Mouse (Mus musculus) liver, embryonic 11.5 days (tissue): Measurements from ENCODE around the gene Adgrv1. TPM values are rescaled to one million over a fixed set of nuclear protein-coding genes. Genes with fewer than 3 reads are reported as not detected.

ENCODE experiments used
- ATAC-seq: fragments of 200-750 bp; cut with Nextera tagmentation; replicated peaks from 2 replicates; pipeline ENCODE4 v1.8.0; 2017; ENCODE audit warnings: moderate number of reproducible peaks, mild to moderate bottlenecking, moderate TSS enrichment, moderate library complexity; ENCODE audit not compliant: low FRiP score
- DNase-seq: peaks from one replicate; pipeline ENCODE4 v3.0.0-alpha.2; 2017; ENCODE audit warnings: low spot score
- H3K27ac ChIP-seq: fragments of 300-500 bp; sonication (generic); 2 replicates; pipeline ENCODE4 v1.5.1; 2014; ENCODE audit warnings: mild to moderate bottlenecking, low read depth, low read length, control low read depth
- H3K27me3 ChIP-seq: fragments of 300-500 bp; sonication (generic); replicated peaks from 2 replicates; pipeline ENCODE4 v1.6.1; 2014; ENCODE audit warnings: low read length, mixed read lengths; ENCODE audit not compliant: control insufficient read depth, insufficient read depth
- H3K36me3 ChIP-seq: fragments of 300-500 bp; sonication (generic); 2 replicates; pipeline ENCODE4 v1.6.1; 2014; ENCODE audit warnings: mild to moderate bottlenecking, low read length, moderate library complexity, mixed read lengths; ENCODE audit not compliant: control insufficient read depth, insufficient read depth
- H3K4me1 ChIP-seq: fragments of 300-500 bp; sonication (generic); replicated peaks from 2 replicates; pipeline ENCODE4 v1.6.1; 2014; ENCODE audit warnings: low read length, mixed read lengths; ENCODE audit not compliant: control insufficient read depth, insufficient read depth
- H3K4me2 ChIP-seq: fragments of 300-500 bp; sonication (generic); 2 replicates; pipeline ENCODE4 v1.6.1; 2014; ENCODE audit warnings: mild to moderate bottlenecking, control low read depth, moderate library complexity
- H3K4me3 ChIP-seq: fragments of 300-500 bp; sonication (generic); 2 replicates; pipeline ENCODE4 v1.5.1; 2014; ENCODE audit warnings: low read depth, low read length, control low read depth
- H3K9ac ChIP-seq: fragments of 300-500 bp; sonication (generic); 2 replicates; pipeline ENCODE4 v1.6.1; 2014; ENCODE audit warnings: low read depth, low read length, control low read depth
- H3K9me3 ChIP-seq: fragments of 300-500 bp; sonication (generic); 2 replicates; pipeline ENCODE4 v1.6.1; 2016; ENCODE audit warnings: low read length, inconsistent platforms, mixed read lengths; ENCODE audit not compliant: control insufficient read depth
- WGBS: fragments of 180-500 bp; shearing (Covaris S2); extraction: QIAGEN DNeasy Blood & Tissue Kit; methylation state at CpG from one replicate; pipeline ENCODE4 v1.1.7; 2014; 5-methylcytosine and 5-hydroxymethylcytosine counted together
- polyA plus RNA-seq: library from polyadenylated mRNA; unstranded; fragments of >200 nt; fragmentation: Nextera tagmentation; extraction: Ambion mirVana; gene quantifications from 2 replicates; pipeline ENCODE4 v1.2.1, GENCODE M21; 2014

Adgrv1 gene
- polyA plus RNA-seq, 1 experiment from 2014 or later, result 0.58 TPM

- no peak overlapping the region for H3K27ac ChIP-seq
- WGBS, result 85% methylated on average over 3 of the region's 3 CpGs
- no peaks in the 10 kb centered on the region for H3K27me3 ChIP-seq
- no peak overlapping the region for H3K9ac ChIP-seq
- no peaks in the 10 kb centered on the region for H3K9me3 ChIP-seq
- ATAC-seq (no peak), DNase-seq (no peak)
- no peak overlapping the region for H3K4me3 ChIP-seq
- no peak overlapping the region for H3K4me2 ChIP-seq
- H3K36me3 ChIP-seq, result no peaks in the 10 kb centered on the region
- H3K4me1 ChIP-seq, result no peaks in the 10 kb centered on the region
Measured at GRCm38 (mm10) chr13:81465794-81466193, 167.2 kb downstream of the Adgrv1 start.

- H3K9ac ChIP-seq, result no peak overlapping the region
- no peaks in the 10 kb centered on the region for H3K9me3 ChIP-seq
- no peaks in the 10 kb centered on the region for H3K27me3 ChIP-seq
- no peak overlapping the region for H3K4me3 ChIP-seq
- H3K4me2 ChIP-seq, result no peak overlapping the region
- no peaks in the 10 kb centered on the region for H3K36me3 ChIP-seq
- WGBS, result 76% methylated on average over 4 of the region's 4 CpGs
- H3K27ac ChIP-seq, result no peak overlapping the region
- ATAC-seq, result no peak
- DNase-seq, result no peak
- no peaks in the 10 kb centered on the region for H3K4me1 ChIP-seq
Measured at GRCm38 (mm10) chr13:81449630-81450029, 183.3 kb downstream of the Adgrv1 start.

- DNase-seq, result no peak
- Histone ChIP-seq H3K4me1 (no peaks in the 10 kb centered on the region), H3K36me3 (no peaks in the 10 kb centered on the region), H3K4me3 (no peak overlapping the region), H3K27ac (no peak overlapping the region), H3K4me2 (no peak overlapping the region), H3K27me3 (no peaks in the 10 kb centered on the region), H3K9me3 (no peaks in the 10 kb centered on the region), H3K9ac (no peak overlapping the region)
- ATAC-seq, result no peak
- WGBS, result 85% methylated on average over 7 of the region's 7 CpGs
Measured at GRCm38 (mm10) chr13:81449198-81449597, 183.8 kb downstream of the Adgrv1 start.

- no peak for DNase-seq
Measured at GRCm38 (mm10) chr13:81441412-81441811, 191.5 kb downstream of the Adgrv1 start.

GRCm38 (mm10) chr13:81439390-81440025 lies 193.4 kb downstream of the Adgrv1 start:
- WGBS, result 42% methylated on average over 12 of the region's 12 CpGs
- Histone ChIP-seq H3K36me3 (no peaks in the 10 kb centered on the region), H3K27ac (no peak overlapping the region), H3K9ac (no peak overlapping the region), H3K4me2 (no peak overlapping the region), H3K27me3 (no peaks in the 10 kb centered on the region), H3K4me3 (no peak overlapping the region), H3K9me3 (no peaks in the 10 kb centered on the region), H3K4me1 (no peaks in the 10 kb centered on the region)
- ATAC-seq (no peak; the same call in 1 of the 2 replicates), DNase-seq (peak; percentile 49)

More at GRCm38 (mm10) chr13:81441412-81441811, 191.5 kb downstream of the Adgrv1 start:
- Histone ChIP-seq H3K9me3 (no peaks in the 10 kb centered on the region), H3K27ac (no peak overlapping the region), H3K4me2 (no peak overlapping the region), H3K27me3 (no peaks in the 10 kb centered on the region), H3K9ac (no peak overlapping the region), H3K4me1 (no peaks in the 10 kb centered on the region), H3K36me3 (no peaks in the 10 kb centered on the region), H3K4me3 (no peak overlapping the region)
- no peak for ATAC-seq
- 74% methylated on average over 3 of the region's 3 CpGs for WGBS

GRCm38 (mm10) chr13:81437088-81437487 lies 195.9 kb downstream of the Adgrv1 start:
- no peak for DNase-seq
- Histone ChIP-seq H3K4me1 (no peaks in the 10 kb centered on the region), H3K27me3 (no peaks in the 10 kb centered on the region), H3K4me2 (no peak overlapping the region), H3K36me3 (no peaks in the 10 kb centered on the region), H3K9ac (no peak overlapping the region), H3K27ac (no peak overlapping the region), H3K9me3 (no peaks in the 10 kb centered on the region), H3K4me3 (no peak overlapping the region)
- no peak for ATAC-seq
- WGBS, result 56% methylated on average over 8 of the region's 8 CpGs

GRCm38 (mm10) chr13:81426896-81427755 lies 205.8 kb downstream of the Adgrv1 start:
- H3K36me3 ChIP-seq, result no peaks in the 10 kb centered on the region
- no peak overlapping the region for H3K4me3 ChIP-seq
- no peaks in the 10 kb centered on the region for H3K27me3 ChIP-seq
- H3K4me1 ChIP-seq, result no peaks in the 10 kb centered on the region
- H3K9ac ChIP-seq, result no peak overlapping the region
- WGBS, result 68% methylated on average over 15 of the region's 15 CpGs
- DNase-seq (no peak), ATAC-seq (no peak)
- H3K9me3 ChIP-seq, result no peaks in the 10 kb centered on the region
- no peak overlapping the region for H3K27ac ChIP-seq
- H3K4me2 ChIP-seq, result no peak overlapping the region

- no peak overlapping the region for H3K4me3 ChIP-seq
- DNase-seq, result no peak
- H3K9ac ChIP-seq, result no peak overlapping the region
- no peak for ATAC-seq
- no peaks in the 10 kb centered on the region for H3K9me3 ChIP-seq
- WGBS, result 59% methylated on average over 6 of the region's 6 CpGs
- H3K27ac ChIP-seq, result no peak overlapping the region
- no peaks in the 10 kb centered on the region for H3K36me3 ChIP-seq
- no peak overlapping the region for H3K4me2 ChIP-seq
- no peaks in the 10 kb centered on the region for H3K27me3 ChIP-seq
- no peaks in the 10 kb centered on the region for H3K4me1 ChIP-seq
Measured at GRCm38 (mm10) chr13:81425111-81425510, 207.8 kb downstream of the Adgrv1 start.

GRCm38 (mm10) chr13:81424002-81424401 lies 209.0 kb downstream of the Adgrv1 start:
- Histone ChIP-seq H3K4me3 (no peak overlapping the region), H3K4me1 (no peaks in the 10 kb centered on the region), H3K9ac (no peak overlapping the region), H3K36me3 (no peaks in the 10 kb centered on the region), H3K27ac (no peak overlapping the region), H3K4me2 (no peak overlapping the region), H3K27me3 (no peaks in the 10 kb centered on the region), H3K9me3 (no peaks in the 10 kb centered on the region)
- 64% methylated on average over 4 of the region's 4 CpGs for whole genome bisulfite sequencing
- no peak for ATAC-seq
- no peak for DNase-seq
